Mouse (Mus musculus) liver (tissue): ENCODE results near the gene Apobec4.

Source experiments
- DNase-seq: peaks from one replicate; pipeline ENCODE4 v3.0.0-alpha.2; 2020; ENCODE audit warnings: mixed read lengths

Gene Apobec4

DNA sequence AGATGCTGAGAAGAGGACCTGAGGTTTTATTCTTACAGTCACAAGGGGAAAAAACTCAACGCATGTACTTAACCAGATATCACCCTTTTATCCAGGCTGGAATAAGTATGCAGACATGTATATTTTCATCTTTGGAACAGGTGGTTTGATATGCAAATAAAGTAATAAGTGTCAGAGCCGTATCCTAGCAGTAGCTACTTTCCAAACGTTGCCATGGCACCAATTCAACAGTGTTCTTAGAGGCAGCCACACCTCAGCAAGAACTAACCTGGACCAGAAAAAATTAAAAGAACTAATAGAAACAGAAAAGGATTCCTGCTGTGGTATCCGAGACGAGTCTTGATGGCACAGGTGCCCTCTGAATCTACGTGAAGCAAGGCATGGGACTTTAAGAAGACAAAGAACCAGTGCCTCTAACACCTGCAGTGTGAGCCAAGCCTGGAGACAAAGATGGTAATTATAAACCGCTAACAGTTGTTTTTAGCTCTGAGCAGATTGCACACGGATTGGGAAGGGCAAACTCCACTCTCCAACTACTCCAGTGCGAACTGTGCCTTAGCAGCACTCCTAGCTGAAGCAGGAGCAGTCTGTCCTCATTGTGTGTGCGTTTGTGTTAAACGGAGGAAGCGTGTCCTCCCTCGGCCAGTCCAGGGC, at the start of gene Apobec4:
Gene Apobec4 (plus strand): TSS at position 240 of the 654 bp plus-strand sequence.
- no peak for DNase-seq

- no peak for DNase-seq
These were observed 49.3 kb upstream of the Apobec4 start for GRCm38 (mm10) chr1:152701066-152701465.

DNA sequence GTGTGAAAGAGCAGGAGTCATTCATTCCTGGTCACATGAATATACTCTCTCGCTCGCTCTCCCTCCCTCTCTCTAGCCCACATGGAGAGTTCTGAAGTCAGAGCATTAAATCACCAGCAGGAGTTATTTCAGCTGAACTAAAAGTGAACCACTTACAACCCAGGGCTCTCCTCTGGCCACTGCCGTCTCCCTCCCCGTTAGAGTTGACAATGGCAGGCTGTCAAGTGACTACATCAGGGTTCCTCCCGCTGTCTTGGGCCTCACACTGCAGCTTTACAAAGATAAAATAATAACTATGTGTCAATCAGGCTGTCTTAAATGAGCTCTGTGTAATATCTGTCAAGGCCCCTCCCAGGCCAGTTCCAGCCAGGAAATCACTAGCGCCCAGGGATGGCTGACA, 47.4 kb upstream of the Apobec4 start:
- DNase-seq, result no peak

- DNase-seq, result no peak
These were observed 46.4 kb upstream of the Apobec4 start for GRCm38 (mm10) chr1:152703941-152704340.

DNA sequence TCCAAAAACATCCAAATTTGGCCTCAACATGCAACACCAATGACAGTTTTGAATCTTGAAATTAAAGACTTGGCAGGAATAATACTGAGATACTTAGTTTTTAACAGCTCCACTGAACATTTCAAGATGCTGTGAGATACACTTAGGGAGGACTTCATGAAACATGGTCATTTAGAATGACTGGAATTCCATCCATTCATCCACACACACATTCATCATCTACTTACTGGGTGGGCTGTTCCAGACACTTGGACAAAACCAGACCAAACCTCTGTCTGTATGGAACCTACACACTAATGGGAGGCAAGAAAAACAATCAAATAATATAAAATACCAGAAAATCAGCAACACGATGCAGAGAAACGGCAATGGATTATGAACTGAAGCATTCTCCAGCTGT, 42.8 kb upstream of the Apobec4 start:
- DNase-seq, result no peak

DNA sequence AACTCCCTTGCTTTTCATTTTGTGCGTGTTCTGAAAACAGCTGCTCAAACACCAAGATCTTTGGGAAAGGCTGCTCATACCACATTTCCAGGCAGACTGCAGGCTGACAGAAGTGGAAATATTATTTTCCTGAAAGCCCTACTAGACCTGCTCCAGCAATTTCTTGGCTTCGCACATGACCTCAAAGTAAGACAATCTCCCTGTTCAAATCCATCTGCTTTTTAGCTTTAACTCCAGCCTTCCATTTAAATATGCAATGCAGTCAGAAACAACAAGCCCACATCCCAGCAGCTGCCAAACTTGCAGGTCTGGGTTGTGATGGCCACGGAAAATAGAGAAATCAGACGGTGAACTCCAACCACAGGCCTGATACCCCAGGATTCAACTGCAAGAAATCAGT, 39.3 kb upstream of the Apobec4 start:
- no peak for DNase-seq

DNA sequence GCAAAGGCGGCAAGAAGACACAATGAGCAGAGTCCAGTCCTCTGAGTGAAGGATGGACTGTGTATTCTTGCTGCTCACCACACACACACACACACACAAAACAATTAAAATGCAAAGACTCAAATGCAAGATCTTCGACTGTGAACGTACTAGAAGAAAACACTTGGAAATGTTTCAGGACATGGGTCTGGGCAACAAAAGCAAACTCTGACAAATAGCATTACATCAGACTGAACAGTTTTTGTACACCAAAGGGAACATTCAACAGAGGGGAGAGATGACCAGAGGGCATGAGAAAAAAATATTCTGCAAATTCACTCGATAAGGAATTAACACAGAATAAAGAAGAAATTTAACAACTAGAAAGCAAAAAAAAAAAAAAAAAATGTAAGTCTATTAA, 36.4 kb upstream of the Apobec4 start:
- no peak for DNase-seq

GRCm38 (mm10) chr1:152714405-152714804, 35.9 kb upstream of the Apobec4 start:
- DNase-seq, result no peak

- no peak for DNase-seq
These were observed 33.0 kb upstream of the Apobec4 start for GRCm38 (mm10) chr1:152717329-152717728.

DNA sequence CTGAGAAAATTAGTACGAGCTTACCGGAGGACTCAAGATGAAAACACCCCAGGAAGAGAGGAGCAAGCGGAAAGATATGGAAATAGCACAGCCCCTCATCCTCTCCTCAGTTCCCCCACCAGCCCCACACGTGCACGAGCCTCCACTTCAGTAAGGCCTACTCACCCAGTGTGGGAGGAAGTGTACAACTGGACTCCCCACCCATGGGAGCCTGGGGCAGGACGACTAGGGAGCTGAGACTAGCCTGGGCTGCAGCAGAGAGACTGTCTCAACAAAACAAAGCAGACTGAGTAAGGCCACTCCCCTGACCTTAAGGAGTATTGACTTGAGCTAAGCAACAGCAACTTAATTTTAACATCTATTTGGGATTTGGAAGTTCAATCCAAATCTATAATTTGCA, 32.2 kb upstream of the Apobec4 start:
- no peak for DNase-seq

DNA sequence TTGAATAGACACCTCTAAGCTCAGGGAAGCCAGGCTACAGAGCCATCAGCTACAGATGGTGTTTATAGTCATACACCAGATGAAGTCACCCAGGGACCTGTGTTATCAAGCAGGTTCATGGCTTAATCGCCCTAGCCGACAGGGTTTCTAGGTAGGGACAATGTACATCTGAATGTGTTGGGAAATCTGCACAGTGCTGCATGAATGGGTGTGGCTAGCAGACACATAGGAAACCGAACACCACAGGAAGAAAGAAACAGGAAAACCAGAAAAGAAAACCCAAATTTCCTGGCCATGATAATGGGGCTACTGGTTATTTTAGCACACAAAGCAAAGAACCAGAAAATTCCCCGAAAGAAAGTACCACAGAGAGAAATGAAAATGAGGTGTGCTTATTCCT, 29.4 kb upstream of the Apobec4 start:
- DNase-seq, result no peak

DNA sequence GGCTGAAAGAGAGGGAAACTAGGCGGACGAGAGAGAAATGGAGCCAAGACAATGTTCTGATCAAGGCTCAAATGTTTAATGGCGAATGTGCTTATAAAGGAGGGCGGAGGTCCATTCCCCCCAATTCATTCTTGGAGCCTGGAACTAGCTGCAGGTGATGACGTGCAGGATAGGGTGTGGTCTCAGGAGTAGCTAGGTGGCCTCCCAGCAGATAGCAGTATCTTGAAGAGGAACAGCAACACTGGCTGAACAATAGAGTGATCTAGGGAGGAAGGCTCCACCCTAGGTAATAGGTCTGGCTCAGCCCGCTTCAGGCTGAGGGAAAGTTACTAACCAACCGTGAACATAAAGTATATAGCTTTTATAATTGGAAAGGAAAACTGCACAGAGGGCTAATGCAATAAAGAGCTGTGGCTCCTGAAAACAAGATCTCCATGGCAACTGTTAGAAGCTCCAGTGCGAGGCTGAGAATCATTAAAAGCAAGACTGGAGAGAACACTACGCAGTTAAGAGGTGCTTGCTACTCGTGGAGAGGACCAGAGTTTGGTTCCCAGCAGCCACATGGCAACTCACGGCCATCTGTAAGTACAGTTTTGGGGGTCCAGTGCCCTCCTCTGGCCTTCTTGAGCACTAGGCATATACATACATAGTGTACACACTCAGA, 28.7 kb upstream of the Apobec4 start:
- no peak for DNase-seq

DNA sequence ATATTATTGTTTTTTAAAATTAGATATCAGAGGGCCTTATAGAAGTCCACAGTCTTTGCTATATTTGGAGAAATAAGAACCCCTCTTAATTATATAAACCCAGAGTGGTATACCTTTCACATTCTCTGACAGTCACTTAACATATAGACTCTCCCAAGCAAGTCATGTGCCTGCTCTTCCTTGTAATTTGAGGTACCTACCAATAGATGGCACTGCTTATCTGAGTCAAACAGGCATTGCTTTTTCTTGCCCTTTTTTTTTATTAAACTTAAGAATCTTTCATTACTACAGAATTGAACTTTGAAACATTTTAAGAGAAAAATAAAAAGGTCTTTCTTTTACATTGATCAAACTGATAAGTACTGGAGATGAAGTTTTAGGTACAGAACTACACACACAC, 26.1 kb upstream of the Apobec4 start:
- DNase-seq, result no peak

DNA sequence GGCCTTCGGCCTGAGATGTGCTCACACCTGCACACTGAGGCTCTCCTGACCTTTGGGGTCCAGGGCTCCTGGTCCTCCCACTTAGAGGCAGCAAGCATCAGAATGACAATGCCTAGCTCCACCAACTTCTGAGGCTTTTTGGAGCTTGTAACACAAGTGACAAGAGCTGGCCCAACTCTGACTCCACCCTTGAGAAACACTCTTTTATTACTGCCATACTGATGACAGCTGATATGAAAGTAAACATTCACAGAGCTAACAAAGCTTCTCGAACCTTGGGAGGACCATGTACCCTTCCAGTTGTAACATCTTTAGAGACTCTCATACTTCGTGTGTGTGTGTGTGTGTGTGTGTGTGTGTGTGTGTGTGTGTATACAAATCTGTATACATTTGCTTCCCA, 24.3 kb upstream of the Apobec4 start:
- no peak for DNase-seq

DNA sequence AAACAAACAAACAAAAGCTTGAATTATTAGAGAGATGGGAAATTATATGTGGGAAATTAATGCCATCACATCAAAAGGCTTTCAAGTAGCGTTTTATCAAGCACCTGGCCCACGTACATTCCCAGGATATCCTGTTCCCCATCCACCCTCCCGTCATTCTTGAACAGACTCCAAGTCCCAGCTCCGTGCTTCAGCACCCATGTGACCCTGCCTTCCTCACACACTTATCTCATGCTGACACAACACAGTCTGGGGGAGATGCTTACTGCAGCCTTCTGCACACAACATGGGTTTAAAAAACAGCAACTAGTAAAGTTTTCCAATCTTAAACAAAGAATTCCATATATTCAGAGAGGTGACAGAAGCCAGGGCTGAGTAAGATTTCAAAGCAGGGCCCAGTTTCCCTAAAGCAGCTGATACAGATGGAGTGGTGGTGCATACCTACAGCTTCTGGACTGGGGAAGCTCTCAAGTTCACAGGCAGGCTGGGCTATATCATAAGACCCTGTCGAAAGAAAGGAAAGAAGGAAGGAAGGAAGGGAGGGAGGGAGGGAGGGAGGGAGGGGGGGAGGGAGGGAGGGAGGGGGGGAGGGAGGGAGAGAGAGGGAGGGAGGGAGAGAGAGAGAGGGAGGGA, 22.6 kb upstream of the Apobec4 start:
- DNase-seq, result no peak

DNA sequence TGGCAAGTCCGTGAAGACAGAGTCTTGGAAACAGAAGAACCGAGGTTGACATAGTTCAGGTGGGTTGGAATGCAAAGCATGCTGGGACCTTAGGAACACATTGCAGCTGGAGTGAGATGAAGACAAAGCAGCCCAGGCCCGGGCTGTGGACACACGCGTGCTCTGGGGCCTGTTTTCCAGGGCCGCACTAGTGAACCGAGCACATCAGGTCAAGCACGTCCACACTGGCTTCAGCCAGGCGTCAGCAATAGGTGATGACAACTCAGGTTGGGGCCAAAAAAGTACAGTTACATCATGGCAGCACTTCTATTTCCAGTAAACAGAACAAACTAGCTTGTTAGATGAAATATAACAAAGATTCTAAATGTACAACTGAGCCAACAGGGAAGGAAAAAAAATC, 11.6 kb upstream of the Apobec4 start:
- no peak for DNase-seq

- DNase-seq, result no peak
These were observed 11.0 kb upstream of the Apobec4 start for GRCm38 (mm10) chr1:152739374-152739773.

- DNase-seq, result no peak
These were observed 7.1 kb upstream of the Apobec4 start for GRCm38 (mm10) chr1:152743095-152743826.

- DNase-seq, result peak; percentile 65
These were observed 3.9 kb upstream of the Apobec4 start for GRCm38 (mm10) chr1:152746426-152746825.

DNA sequence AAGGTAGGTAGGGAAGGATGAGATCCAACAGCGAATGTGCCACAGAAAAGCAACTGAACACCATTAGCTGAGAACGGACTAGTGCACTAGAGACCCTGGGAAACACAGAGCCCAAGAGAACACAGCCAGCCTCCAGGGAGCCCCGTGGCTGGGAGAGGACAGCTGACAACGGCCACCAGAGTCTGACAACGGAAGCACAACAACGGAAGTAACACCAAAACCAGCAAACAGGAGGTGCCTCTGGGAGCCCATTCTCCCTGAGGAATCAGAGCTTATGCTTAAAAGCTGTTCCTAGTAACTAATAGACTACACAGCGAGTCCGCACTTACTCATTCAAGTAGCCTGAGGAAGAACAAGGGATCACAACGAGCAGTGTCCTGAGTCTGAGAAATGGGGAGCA, 1.1 kb upstream of the Apobec4 start:
- no peak for DNase-seq

GRCm38 (mm10) chr1:152761791-152762190, 11.4 kb downstream of the Apobec4 start:
- DNase-seq, result no peak

DNA sequence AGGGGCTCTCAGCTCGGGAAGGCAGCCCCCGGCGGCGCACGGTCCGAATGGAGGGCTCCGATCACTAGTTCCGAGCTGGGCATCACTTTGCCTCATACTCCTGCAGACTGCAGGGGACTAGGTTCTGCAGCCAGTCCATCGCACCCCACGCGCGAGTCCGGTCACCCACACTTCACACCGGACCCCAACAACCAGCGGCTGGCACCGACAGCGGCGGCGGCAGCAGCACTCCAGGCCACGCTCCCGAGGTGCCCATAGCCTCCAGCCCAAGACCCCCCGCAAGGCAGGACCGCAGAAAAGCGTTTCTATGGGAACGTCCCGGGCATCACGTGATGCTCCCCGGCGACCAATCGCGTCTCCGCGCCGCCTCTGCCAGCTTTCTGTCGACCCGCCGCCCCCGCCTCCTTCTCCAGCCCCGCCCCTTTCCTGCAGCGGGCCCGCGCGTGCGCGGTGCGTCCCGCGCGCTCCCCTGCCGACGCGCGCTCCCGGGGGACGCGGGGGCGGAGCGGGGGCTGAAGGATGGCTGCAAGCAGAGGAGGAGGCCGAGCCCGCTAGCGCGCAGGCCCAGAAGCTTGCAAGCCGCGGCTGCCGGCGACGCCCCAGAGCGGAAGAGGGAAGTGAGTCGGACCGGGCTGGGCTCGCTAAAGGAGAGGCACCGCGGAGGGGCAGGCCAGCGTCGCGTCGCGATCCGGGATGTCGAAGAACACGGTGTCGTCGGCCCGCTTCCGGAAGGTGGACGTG, 15.9 kb downstream of the Apobec4 start, which contains the start of the genes Rgl1 and Arpc5:
Gene Rgl1 (minus strand): TSS at position 320 of the 741 bp plus-strand sequence.
Gene Arpc5 (plus strand): TSS at position 511 of the 741 bp plus-strand sequence.
- peak; percentile 96 for DNase-seq
